Mouse (Mus musculus) liver, postnatal 0 days (tissue): ENCODE results near the gene Zfp36l1. TPM values are rescaled to one million over a fixed set of nuclear protein-coding genes. Genes with fewer than 3 reads are reported as not detected.

Experiments used
- ATAC-seq: fragments of 200-750 bp; cut with Nextera tagmentation; 2 replicates; pipeline ENCODE4 v1.8.0; 2017; ENCODE audit warnings: mild to moderate bottlenecking, moderate library complexity
- DNase-seq: peaks from one replicate; pipeline ENCODE4 v3.0.0-alpha.2; 2016
- H3K27ac ChIP-seq: fragments of 300-500 bp; sonication (generic); 2 replicates; pipeline ENCODE4 v1.5.1; 2014; ENCODE audit warnings: antibody characterized with exemption, moderate library complexity, mild to moderate bottlenecking, low read depth
- H3K27me3 ChIP-seq: fragments of 300-500 bp; sonication (generic); 2 replicates; pipeline ENCODE4 v1.6.1; 2014; ENCODE audit warnings: low read length, control low read depth, mixed read lengths; ENCODE audit not compliant: insufficient read depth
- H3K36me3 ChIP-seq: fragments of 300-500 bp; sonication (generic); replicated peaks from 2 replicates; pipeline ENCODE4 v1.6.1; 2014; ENCODE audit warnings: mild to moderate bottlenecking, control low read depth, low read length, moderate library complexity, mixed read lengths; ENCODE audit not compliant: insufficient read depth
- H3K4me1 ChIP-seq: fragments of 300-500 bp; sonication (generic); 2 replicates; pipeline ENCODE4 v1.6.1; 2014; ENCODE audit warnings: antibody characterized with exemption, mild to moderate bottlenecking, control low read depth; ENCODE audit not compliant: insufficient read depth
- H3K4me2 ChIP-seq: fragments of 300-500 bp; sonication (generic); 2 replicates; pipeline ENCODE4 v1.6.1; 2014; ENCODE audit warnings: low read depth, mild to moderate bottlenecking, low read length, moderate library complexity, mixed read lengths
- H3K4me3 ChIP-seq: fragments of 300-500 bp; sonication (generic); 2 replicates; pipeline ENCODE4 v1.5.1; 2014; ENCODE audit warnings: low read depth, low read length
- H3K9ac ChIP-seq: fragments of 300-500 bp; sonication (generic); replicated peaks from 2 replicates; pipeline ENCODE4 v1.6.1; 2014; ENCODE audit warnings: mild to moderate bottlenecking, moderate library complexity
- H3K9me3 ChIP-seq: fragments of 300-500 bp; sonication (generic); 2 replicates; pipeline ENCODE4 v1.6.1; 2016; ENCODE audit warnings: mild to moderate bottlenecking, control low read depth, low read length, mixed read lengths
- CTCF ChIP-seq: sonication (generic); IDR thresholded peaks from 2 replicates; pipeline ENCODE4 v1.5.1; 2016; ENCODE audit warnings: antibody characterized with exemption, low read depth
- EP300 ChIP-seq: IDR thresholded peaks from 2 replicates; pipeline ENCODE4 v1.6.1; 2016; ENCODE audit warnings: antibody characterized with exemption, low read depth, mild to moderate bottlenecking
- WGBS: fragments of 180-500 bp; shearing (Covaris S2); extraction: QIAGEN DNeasy Blood & Tissue Kit; methylation state at CpG from one replicate; pipeline ENCODE4 v1.1.7; 2014; ENCODE audit not compliant: insufficient replicate concordance; 5-methylcytosine and 5-hydroxymethylcytosine counted together
- polyA plus RNA-seq: library from polyadenylated mRNA; unstranded; fragments of >200 nt; fragmentation: Nextera tagmentation; extraction: Ambion mirVana; gene quantifications from 2 replicates; pipeline ENCODE4 v1.2.1, GENCODE M21; 2015

Zfp36l1 gene
- polyA plus RNA-seq, 1 experiment from 2014 or later = 42.0 TPM

- ATAC-seq (peak; percentile 78), DNase-seq (peak; percentile 71)
- WGBS = 28% methylated on average over 8 of the region's 8 CpGs
- Histone ChIP-seq H3K27ac (peak overlapping the region; percentile 12; the same call in 1 of the 2 replicates), H3K9ac (no peak overlapping the region), H3K4me2 (peak overlapping the region; percentile 38), H3K4me1 (peaks cover 11% of the 10 kb centered on the region), H3K36me3 (no peaks in the 10 kb centered on the region), H3K4me3 (no peak overlapping the region), H3K9me3 (no peaks in the 10 kb centered on the region), H3K27me3 (no peaks in the 10 kb centered on the region)
- TF ChIP-seq EP300 (no peak), CTCF (no peak)
Observed at GRCm38 (mm10) chr12:80150624-80151023, 37.8 kb upstream of the Zfp36l1 start.

- ATAC-seq = no peak
Observed at GRCm38 (mm10) chr12:80147563-80148214, 34.9 kb upstream of the Zfp36l1 start.

GRCm38 (mm10) chr12:80146227-80147223, 33.7 kb upstream of the Zfp36l1 start:
- WGBS = 36% methylated on average over 21 of the region's 21 CpGs
- ATAC-seq (peak; percentile 67), DNase-seq (peak; percentile 86)
- Histone ChIP-seq H3K27ac (peak overlapping the region; percentile 81), H3K36me3 (no peaks in the 10 kb centered on the region), H3K9me3 (no peaks in the 10 kb centered on the region), H3K4me3 (no peak overlapping the region), H3K9ac (no peak overlapping the region; the same call in 1 of the 2 replicates), H3K27me3 (no peaks in the 10 kb centered on the region), H3K4me1 (peaks cover 11% of the 10 kb centered on the region), H3K4me2 (no peak overlapping the region)
- TF ChIP-seq EP300 (no peak), CTCF (peak; percentile 84)

More at GRCm38 (mm10) chr12:80147563-80148214, 34.9 kb upstream of the Zfp36l1 start:
- TF ChIP-seq CTCF (no peak), EP300 (no peak)
- DNase-seq = no peak
- no peaks in the 10 kb centered on the region for H3K27me3 ChIP-seq
- no peak overlapping the region for H3K4me2 ChIP-seq
- no peak overlapping the region for H3K9ac ChIP-seq
- H3K4me3 ChIP-seq = no peak overlapping the region
- H3K9me3 ChIP-seq = no peaks in the 10 kb centered on the region
- no peak overlapping the region for H3K27ac ChIP-seq
- peaks cover 11% of the 10 kb centered on the region for H3K4me1 ChIP-seq
- H3K36me3 ChIP-seq = no peaks in the 10 kb centered on the region
- 83% methylated on average over 11 of the region's 11 CpGs for WGBS

- ATAC-seq (peak; percentile 73), DNase-seq (no peak)
- Histone ChIP-seq H3K36me3 (no peaks in the 10 kb centered on the region), H3K4me3 (no peak overlapping the region), H3K4me2 (no peak overlapping the region), H3K27me3 (no peaks in the 10 kb centered on the region), H3K27ac (peak overlapping the region; percentile 81), H3K9me3 (no peaks in the 10 kb centered on the region), H3K4me1 (peaks cover 18% of the 10 kb centered on the region), H3K9ac (no peak overlapping the region)
- 61% methylated on average over 8 of the region's 8 CpGs for WGBS
- TF ChIP-seq EP300 = 0 out of 2 replicates have a peak, but pooled peaks have one; percentile 17
- TF ChIP-seq CTCF = no peak
Observed at GRCm38 (mm10) chr12:80145365-80145764, 32.6 kb upstream of the Zfp36l1 start.

GRCm38 (mm10) chr12:80144846-80145245, 32.0 kb upstream of the Zfp36l1 start:
- DNase-seq (no peak), ATAC-seq (no peak)
- H3K9me3 ChIP-seq = no peaks in the 10 kb centered on the region
- TF ChIP-seq CTCF (no peak), EP300 (no peak)
- peak overlapping the region; percentile 81 for H3K27ac ChIP-seq
- H3K9ac ChIP-seq = no peak overlapping the region
- H3K36me3 ChIP-seq = no peaks in the 10 kb centered on the region
- H3K4me1 ChIP-seq = peaks cover 23% of the 10 kb centered on the region
- H3K4me2 ChIP-seq = no peak overlapping the region
- no peak overlapping the region for H3K4me3 ChIP-seq
- H3K27me3 ChIP-seq = no peaks in the 10 kb centered on the region
- WGBS = 55% methylated on average over 3 of the region's 3 CpGs

- Histone ChIP-seq H3K9me3 (no peaks in the 10 kb centered on the region), H3K27me3 (no peaks in the 10 kb centered on the region), H3K36me3 (no peaks in the 10 kb centered on the region), H3K4me3 (no peak overlapping the region), H3K9ac (no peak overlapping the region), H3K27ac (no peak overlapping the region), H3K4me2 (no peak overlapping the region), H3K4me1 (peaks cover 18% of the 10 kb centered on the region)
- DNase-seq (peak; percentile 77), ATAC-seq (no peak)
- no peak for TF ChIP-seq EP300
- peak; percentile 94 for TF ChIP-seq CTCF
- 23% methylated on average over 7 of the region's 7 CpGs for WGBS
Observed at GRCm38 (mm10) chr12:80141470-80141869, 28.7 kb upstream of the Zfp36l1 start.
